Mouse (Mus musculus): ENCODE data around the gene Hist2h2aa2. TPM values are rescaled to one million over a fixed set of nuclear protein-coding genes. Genes with fewer than 3 reads are reported as not detected.

Hist2h2aa2 gene
- total RNA-seq, 1 experiment = 2,531 TPM

DNA sequence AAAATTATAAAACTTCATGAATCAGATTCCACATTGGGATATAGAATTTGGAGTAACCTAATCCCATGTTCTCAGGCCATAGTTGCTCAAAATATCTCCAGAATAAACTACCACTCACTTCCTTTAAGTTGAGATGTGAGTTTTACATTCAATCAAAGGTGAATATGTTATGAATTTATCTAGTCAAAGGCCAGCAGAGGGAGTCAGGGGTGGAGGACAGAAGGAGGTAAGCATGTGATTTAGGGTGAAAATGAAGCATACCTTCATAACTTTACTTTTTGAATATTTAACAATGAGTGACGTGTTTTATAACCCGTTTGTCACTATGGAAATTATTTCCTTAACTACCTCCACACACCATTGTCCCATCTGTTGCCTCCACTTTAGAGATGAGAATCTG lies 5.2 kb downstream of the Hist2h2aa2 start:
- Histone ChIP-seq H3K36me3 (ENCODE audit: control insufficient read depth, insufficient read depth, low read length, poor library complexity, severe bottlenecking) (no peaks in the 10 kb centered on the region), H3K4me1 (ENCODE audit: control insufficient read depth in 2 of 2, insufficient read depth in 2 of 2, low read length in 2 of 2, poor library complexity in 1 of 2) (peaks cover 0 to 5% of the 10 kb centered on the region in 2 experiments; a peak in 3 of 4 replicates), H3K4me3 (ENCODE audit: insufficient read depth in 1 of 2, low read depth in 1 of 2, low read length in 2 of 2, poor library complexity in 1 of 2, severe bottlenecking in 1 of 2) (no peak overlapping the region), H3K9me3 (ENCODE audit: control insufficient read depth, insufficient read depth, low read depth, low read length) (no peaks in the 10 kb centered on the region), H3K9ac (ENCODE audit: insufficient read depth, low read depth, low read length, poor library complexity, severe bottlenecking) (no peak overlapping the region), H3K27ac (ENCODE audit: insufficient read depth, low read depth, low read length, poor library complexity, severe bottlenecking) (no peak overlapping the region)
- no peak for DNase-seq (ENCODE audit: low read depth, low spot score)
- TF ChIP-seq ZC3H11A (IDR thresholded peaks at IDR 0.05; ENCODE audit: borderline replicate concordance, low read depth, low read length) (no peak), MAFK (IDR thresholded peaks at IDR 0.05; ENCODE audit: insufficient read depth, low read depth, low read length) (no peak), ZNF384 (IDR thresholded peaks at IDR 0.05; ENCODE audit: low read depth, low read length) (no peak), CHD2 (IDR thresholded peaks at IDR 0.05; ENCODE audit: low read depth, low read length) (no peak), HCFC1 (IDR thresholded peaks at IDR 0.05; ENCODE audit: borderline replicate concordance, insufficient read depth, low read length) (no peak)
- in situ Hi-C loops (cut with MboI; ENCODE audit: low sequenced_read_pairs in 2 of 2, unreplicated experiment in 2 of 2) = no loop called here

DNA sequence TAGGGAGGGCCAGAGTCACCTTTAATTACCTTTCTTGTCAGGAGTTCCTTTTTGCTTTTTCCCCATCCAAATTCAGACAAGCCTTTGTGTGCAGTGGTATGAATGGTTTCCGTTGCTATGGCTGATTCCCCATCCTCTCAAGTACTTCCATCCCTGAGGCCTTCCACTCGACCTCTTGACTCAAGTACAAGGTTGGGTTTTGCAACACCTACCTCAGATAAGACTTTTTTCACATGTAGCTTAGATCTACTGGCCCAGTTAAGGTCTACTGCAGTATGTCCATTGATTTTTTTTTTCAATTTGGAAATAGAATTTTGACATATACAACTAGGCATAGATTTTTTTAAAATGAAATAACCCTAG lies 8.3 kb downstream of the Hist2h2aa2 start:
- DNase-seq (ENCODE audit: low read depth, low spot score) = no peak
- in situ Hi-C loops (cut with MboI; ENCODE audit: low sequenced_read_pairs in 2 of 2, unreplicated experiment in 2 of 2) = no loop called here
- TF ChIP-seq HCFC1 (IDR thresholded peaks at IDR 0.05; ENCODE audit: borderline replicate concordance, insufficient read depth, low read length) (no peak), CHD2 (IDR thresholded peaks at IDR 0.05; ENCODE audit: low read depth, low read length) (no peak), ZNF384 (IDR thresholded peaks at IDR 0.05; ENCODE audit: low read depth, low read length) (no peak), ZC3H11A (IDR thresholded peaks at IDR 0.05; ENCODE audit: borderline replicate concordance, low read depth, low read length) (no peak), MAFK (IDR thresholded peaks at IDR 0.05; ENCODE audit: insufficient read depth, low read depth, low read length) (no peak)
- Histone ChIP-seq H3K4me3 (ENCODE audit: insufficient read depth in 1 of 2, low read depth in 1 of 2, low read length in 2 of 2, poor library complexity in 1 of 2, severe bottlenecking in 1 of 2) (no peak overlapping the region), H3K27ac (ENCODE audit: insufficient read depth, low read depth, low read length, poor library complexity, severe bottlenecking) (no peak overlapping the region), H3K36me3 (ENCODE audit: control insufficient read depth, insufficient read depth, low read length, poor library complexity, severe bottlenecking) (no peaks in the 10 kb centered on the region), H3K9me3 (ENCODE audit: control insufficient read depth, insufficient read depth, low read depth, low read length) (no peaks in the 10 kb centered on the region), H3K9ac (ENCODE audit: insufficient read depth, low read depth, low read length, poor library complexity, severe bottlenecking) (no peak overlapping the region), H3K4me1 (ENCODE audit: control insufficient read depth in 2 of 2, insufficient read depth in 2 of 2, low read length in 2 of 2, poor library complexity in 1 of 2) (peaks cover 0 to 3% of the 10 kb centered on the region in 2 experiments; a peak in 3 of 4 replicates)

DNA sequence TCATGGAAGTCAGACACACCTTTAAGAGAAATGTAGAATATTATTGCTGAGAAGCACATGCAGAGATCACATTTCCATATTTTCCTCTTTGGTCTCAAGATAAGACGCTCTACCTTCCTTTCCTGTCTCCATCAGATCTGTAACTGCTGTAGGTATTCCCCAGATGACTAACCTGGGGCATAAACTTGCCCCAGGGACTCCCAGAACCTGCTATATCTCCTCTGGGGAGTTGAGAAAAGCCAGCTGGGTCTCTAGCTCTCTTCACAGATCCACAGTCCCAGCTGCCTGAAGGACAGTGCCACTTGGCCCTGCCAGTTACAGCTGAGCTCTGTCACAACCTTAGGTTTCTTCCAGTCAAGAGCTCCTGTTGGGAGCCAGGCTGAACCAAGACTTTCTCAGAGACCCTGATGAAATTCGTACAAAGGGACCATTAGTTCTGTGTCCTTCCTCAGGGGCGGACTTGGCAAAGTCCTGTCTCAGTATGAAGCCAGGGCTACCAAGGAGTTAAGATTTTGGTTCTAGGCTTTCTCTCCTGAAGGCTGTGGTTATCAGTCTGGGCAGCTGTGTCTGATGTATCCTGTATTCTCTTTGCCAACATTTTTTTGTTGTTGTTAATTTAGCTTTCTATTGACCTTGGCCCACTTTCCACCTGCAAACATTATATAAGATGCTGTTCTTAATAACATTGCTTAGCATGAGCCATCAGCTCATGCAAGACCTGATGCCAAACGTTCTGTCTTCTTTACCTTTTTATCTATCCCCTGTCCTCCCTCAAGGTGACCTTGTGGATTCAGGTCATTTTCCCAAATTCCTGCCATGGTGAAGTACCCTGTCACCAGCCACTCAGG lies 8.9 kb downstream of the Hist2h2aa2 start:
- Histone ChIP-seq H3K4me3 (ENCODE audit: insufficient read depth in 1 of 2, low read depth in 1 of 2, low read length in 2 of 2, poor library complexity in 1 of 2, severe bottlenecking in 1 of 2) (no peak overlapping the region), H3K9ac (ENCODE audit: insufficient read depth, low read depth, low read length, poor library complexity, severe bottlenecking) (no peak overlapping the region), H3K9me3 (ENCODE audit: control insufficient read depth, insufficient read depth, low read depth, low read length) (no peaks in the 10 kb centered on the region), H3K36me3 (ENCODE audit: control insufficient read depth, insufficient read depth, low read length, poor library complexity, severe bottlenecking) (no peaks in the 10 kb centered on the region), H3K27ac (ENCODE audit: insufficient read depth, low read depth, low read length, poor library complexity, severe bottlenecking) (no peak overlapping the region), H3K4me1 (ENCODE audit: control insufficient read depth in 2 of 2, insufficient read depth in 2 of 2, low read length in 2 of 2, poor library complexity in 1 of 2) (peaks cover 0 to 5% of the 10 kb centered on the region in 2 experiments; a peak in 2 of 4 replicates)
- no peak for DNase-seq (ENCODE audit: low read depth, low spot score)
- in situ Hi-C loops (cut with MboI; ENCODE audit: low sequenced_read_pairs in 2 of 2, unreplicated experiment in 2 of 2) = no loop called here
- no peak for TF ChIP-seq CHD2 (IDR thresholded peaks at IDR 0.05; ENCODE audit: low read depth, low read length)
- TF ChIP-seq MAFK (IDR thresholded peaks at IDR 0.05; ENCODE audit: insufficient read depth, low read depth, low read length) = no peak

DNA sequence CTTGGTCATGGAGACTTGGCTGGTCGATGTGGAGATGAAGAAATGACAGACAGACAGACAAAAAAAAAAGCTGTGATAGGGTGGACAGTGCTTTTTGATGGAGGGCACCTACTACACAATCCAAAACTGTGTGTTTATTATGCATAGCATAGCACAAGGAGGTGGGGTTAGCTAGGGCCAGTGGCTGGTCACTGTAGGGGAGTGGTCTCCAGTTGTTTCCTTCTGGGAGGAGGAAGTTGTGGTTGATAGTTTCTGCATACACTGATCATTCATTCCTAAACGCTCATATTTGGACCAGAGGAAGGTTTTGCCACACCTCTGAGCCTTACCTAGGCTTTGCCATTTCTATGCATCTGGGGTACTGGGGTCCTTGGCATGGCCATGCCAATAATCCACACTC lies 9.7 kb downstream of the Hist2h2aa2 start:
- in situ Hi-C loops (cut with MboI; ENCODE audit: low sequenced_read_pairs in 2 of 2, unreplicated experiment in 2 of 2) = no loop called here
- no peak for TF ChIP-seq CHD2 (IDR thresholded peaks at IDR 0.05; ENCODE audit: low read depth, low read length)
- TF ChIP-seq ZC3H11A (IDR thresholded peaks at IDR 0.05; ENCODE audit: borderline replicate concordance, low read depth, low read length) = no peak
- no peak for TF ChIP-seq ZNF384 (IDR thresholded peaks at IDR 0.05; ENCODE audit: low read depth, low read length)
- no peak for TF ChIP-seq MAFK (IDR thresholded peaks at IDR 0.05; ENCODE audit: insufficient read depth, low read depth, low read length)
- no peak for TF ChIP-seq HCFC1 (IDR thresholded peaks at IDR 0.05; ENCODE audit: borderline replicate concordance, insufficient read depth, low read length)
- peaks cover 0 to 6% of the 10 kb centered on the region in 2 experiments; a peak in 1 of 4 replicates for H3K4me1 ChIP-seq (ENCODE audit: control insufficient read depth in 2 of 2, insufficient read depth in 2 of 2, low read length in 2 of 2, poor library complexity in 1 of 2)
- H3K9ac ChIP-seq (ENCODE audit: insufficient read depth, low read depth, low read length, poor library complexity, severe bottlenecking) = no peak overlapping the region
- H3K9me3 ChIP-seq (ENCODE audit: control insufficient read depth, insufficient read depth, low read depth, low read length) = no peaks in the 10 kb centered on the region
- no peaks in the 10 kb centered on the region for H3K36me3 ChIP-seq (ENCODE audit: control insufficient read depth, insufficient read depth, low read length, poor library complexity, severe bottlenecking)
- no peak overlapping the region for H3K27ac ChIP-seq (ENCODE audit: insufficient read depth, low read depth, low read length, poor library complexity, severe bottlenecking)
- no peak overlapping the region for H3K4me3 ChIP-seq (ENCODE audit: insufficient read depth in 1 of 2, low read depth in 1 of 2, low read length in 2 of 2, poor library complexity in 1 of 2, severe bottlenecking in 1 of 2)
- no peak for DNase-seq (ENCODE audit: low read depth, low spot score)

Data from ES-E14 (cell line).